Mouse (Mus musculus) kidney, adult 2 months (tissue): ENCODE results near the gene Nid2.

Experiments
- CTCF ChIP-seq: fragments of 200-500 bp; conservative IDR thresholded peaks from 2 replicates; pipeline ENCODE4 v1.5.1; 2011; ENCODE audit warnings: low read depth, mild to moderate bottlenecking, control low read depth, low read length, moderate library complexity, mixed read lengths; ENCODE audit not compliant: insufficient read depth, insufficient read length
- POLR2A ChIP-seq: fragments of 200-500 bp; IDR thresholded peaks from one replicate; pipeline ENCODE4 v1.6.1; 2011; ENCODE audit warnings: low read depth, low read length, control low read depth

GRCm38 (mm10) chr14:19771173-19771572 is 20.1 kb downstream of the Nid2 start:
- TF ChIP-seq CTCF, result no peak
- TF ChIP-seq POLR2A, result no peak
